Mouse (Mus musculus) embryonic fibroblast, embryonic 13.5 days (primary cell): ENCODE data around the gene Hs3st3b1. TPM values are rescaled to one million over a fixed set of nuclear protein-coding genes. Genes with fewer than 3 reads are reported as not detected.

Experiments used
- H3K27ac ChIP-seq: 2 replicates; pipeline ENCODE4 v1.5.1; 2012; ENCODE audit warnings: low read length, control low read depth, inconsistent platforms; ENCODE audit not compliant: insufficient read depth
- H3K4me1 ChIP-seq: 2 replicates; pipeline ENCODE4 v1.6.1; 2011; ENCODE audit warnings: low read length; ENCODE audit not compliant: control insufficient read depth, insufficient read depth
- H3K4me3 ChIP-seq: 2 replicates; pipeline ENCODE4 v1.5.1; 2011; ENCODE audit warnings: mild to moderate bottlenecking, control low read depth, low read length; ENCODE audit not compliant: insufficient read depth
- CTCF ChIP-seq: IDR thresholded peaks from 2 replicates; pipeline ENCODE4 v1.5.1; 2011; ENCODE audit warnings: mild to moderate bottlenecking, control low read depth, low read length, moderate library complexity, borderline replicate concordance; ENCODE audit not compliant: insufficient read depth
- POLR2A ChIP-seq: IDR thresholded peaks from 2 replicates; pipeline ENCODE4 v1.6.1; 2011; ENCODE audit warnings: low read depth, mild to moderate bottlenecking, control low read depth, low read length, moderate library complexity
- polyA plus RNA-seq: library from polyadenylated mRNA; stranded (reverse); fragments of >200 nt; gene quantifications from 2 replicates; pipeline ENCODE4 v1.2.4, GENCODE M21; 2011; ENCODE audit warnings: low read depth; ENCODE audit not compliant: missing spikeins, insufficient read length

Gene Hs3st3b1
- polyA plus RNA-seq, 1 experiment = 7.0 TPM

DNA sequence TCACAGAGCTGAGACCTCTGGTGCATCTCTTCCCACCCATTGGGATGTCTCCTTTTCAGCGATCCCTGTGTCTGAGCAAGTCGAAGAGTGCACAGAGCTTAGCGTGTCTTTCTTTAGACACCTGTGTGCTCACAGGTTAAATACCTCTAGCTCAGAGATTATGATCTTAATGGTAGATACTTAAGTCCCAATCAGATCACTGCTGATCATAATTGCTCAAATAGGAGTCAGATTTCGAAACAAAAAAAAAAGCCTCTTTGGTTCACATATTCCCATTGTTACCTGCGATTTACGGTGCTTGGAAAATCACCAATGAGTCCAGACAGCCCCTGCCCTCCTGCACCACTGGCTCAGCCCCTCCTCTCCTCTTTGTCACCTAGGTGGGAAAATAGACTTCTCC lies 28.5 kb downstream of the Hs3st3b1 start:
- TF ChIP-seq CTCF (no peak), POLR2A (no peak)

DNA sequence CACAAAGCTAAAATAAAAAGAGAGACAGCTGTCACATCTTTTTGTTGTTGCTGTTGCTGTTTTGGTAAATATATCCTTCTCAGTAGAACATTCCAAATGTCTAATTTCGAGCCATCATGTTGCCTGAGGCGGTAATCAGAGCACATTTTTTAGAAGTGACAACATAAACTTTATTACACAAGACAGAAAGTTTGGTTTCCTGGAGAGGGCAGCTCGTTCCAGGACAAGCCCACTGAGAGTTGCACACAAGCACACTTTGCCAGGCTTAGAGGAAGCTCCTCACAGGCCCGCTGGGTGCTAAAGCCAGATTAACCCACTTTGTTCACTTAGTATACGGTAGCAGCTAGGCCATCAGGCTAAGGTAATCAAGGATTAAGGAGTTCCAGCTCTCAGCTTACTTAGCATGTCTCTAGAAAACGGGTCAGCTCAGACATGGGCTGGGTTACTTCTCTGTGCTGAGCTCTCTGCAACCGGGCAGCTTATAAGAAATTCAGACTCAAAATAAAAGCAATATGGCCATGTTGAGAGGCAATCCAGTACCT lies 30.5 kb downstream of the Hs3st3b1 start:
- Histone ChIP-seq H3K27ac (no peak overlapping the region), H3K4me3 (no peak overlapping the region), H3K4me1 (peaks cover 3% of the 10 kb centered on the region; the same call in 1 of the 2 replicates)
- no peak for TF ChIP-seq CTCF
- no peak for TF ChIP-seq POLR2A

More for the DNA sequence above, 28.5 kb downstream of the Hs3st3b1 start:
- Histone ChIP-seq H3K27ac (no peak overlapping the region), H3K4me1 (peaks cover 3% of the 10 kb centered on the region; the same call in 1 of the 2 replicates), H3K4me3 (no peak overlapping the region)

DNA sequence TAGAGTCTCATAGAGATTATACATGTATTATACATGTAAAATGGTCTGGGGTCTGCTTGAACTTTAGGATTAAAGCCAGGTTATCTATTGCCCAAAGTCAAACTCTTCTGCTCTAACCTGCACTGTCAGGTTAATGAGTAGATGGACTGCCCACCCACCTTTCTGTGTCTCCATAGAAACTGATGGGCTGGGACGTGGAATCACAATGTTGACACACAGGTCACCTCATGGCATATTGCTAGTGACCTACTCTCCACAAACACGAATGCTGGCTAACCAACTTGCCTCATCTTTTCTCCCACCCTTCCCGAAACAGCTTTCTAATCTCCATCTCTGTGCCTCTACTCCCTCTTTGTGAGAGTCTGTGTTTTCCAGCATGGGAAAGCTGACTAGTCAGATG lies 38.7 kb downstream of the Hs3st3b1 start:
- no peak overlapping the region for H3K4me3 ChIP-seq
- H3K4me1 ChIP-seq = no peaks in the 10 kb centered on the region
- TF ChIP-seq POLR2A = no peak
- no peak for TF ChIP-seq CTCF
- no peak overlapping the region for H3K27ac ChIP-seq

GRCm38 (mm10) chr11:63880296-63880695 lies 41.8 kb downstream of the Hs3st3b1 start:
- Histone ChIP-seq H3K4me3 (no peak overlapping the region), H3K4me1 (no peaks in the 10 kb centered on the region), H3K27ac (no peak overlapping the region)
- TF ChIP-seq CTCF = no peak
- no peak for TF ChIP-seq POLR2A

- Histone ChIP-seq H3K4me1 (no peaks in the 10 kb centered on the region), H3K4me3 (no peak overlapping the region), H3K27ac (no peak overlapping the region)
- TF ChIP-seq CTCF (no peak), POLR2A (no peak)
Measured at GRCm38 (mm10) chr11:63879261-63879660, 42.8 kb downstream of the Hs3st3b1 start.

DNA sequence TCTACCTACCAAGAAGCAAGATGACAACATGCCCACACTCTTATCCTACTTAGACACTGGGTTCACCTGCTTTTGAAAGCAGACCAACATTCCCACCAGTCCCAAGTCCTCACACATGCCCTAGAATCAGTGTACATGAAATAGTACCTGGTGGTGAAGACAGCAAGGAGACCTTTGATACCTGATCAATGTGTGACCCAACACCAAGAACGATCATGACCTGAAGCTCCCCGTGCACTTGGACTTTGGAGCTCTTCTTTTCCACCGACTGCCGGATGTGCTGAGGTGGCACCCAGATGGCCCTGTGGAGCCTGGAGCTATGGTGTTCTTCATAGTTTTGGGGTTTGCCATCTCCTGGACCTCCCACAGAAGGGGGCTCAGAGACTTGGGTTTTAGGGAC lies 43.5 kb downstream of the Hs3st3b1 start:
- no peak for TF ChIP-seq POLR2A
- TF ChIP-seq CTCF = no peak
- Histone ChIP-seq H3K4me1 (no peaks in the 10 kb centered on the region), H3K27ac (no peak overlapping the region), H3K4me3 (no peak overlapping the region)

GRCm38 (mm10) chr11:63862746-63863145 lies 59.3 kb downstream of the Hs3st3b1 start:
- Histone ChIP-seq H3K4me1 (no peaks in the 10 kb centered on the region), H3K27ac (no peak overlapping the region), H3K4me3 (no peak overlapping the region)
- TF ChIP-seq POLR2A (no peak), CTCF (no peak)

DNA sequence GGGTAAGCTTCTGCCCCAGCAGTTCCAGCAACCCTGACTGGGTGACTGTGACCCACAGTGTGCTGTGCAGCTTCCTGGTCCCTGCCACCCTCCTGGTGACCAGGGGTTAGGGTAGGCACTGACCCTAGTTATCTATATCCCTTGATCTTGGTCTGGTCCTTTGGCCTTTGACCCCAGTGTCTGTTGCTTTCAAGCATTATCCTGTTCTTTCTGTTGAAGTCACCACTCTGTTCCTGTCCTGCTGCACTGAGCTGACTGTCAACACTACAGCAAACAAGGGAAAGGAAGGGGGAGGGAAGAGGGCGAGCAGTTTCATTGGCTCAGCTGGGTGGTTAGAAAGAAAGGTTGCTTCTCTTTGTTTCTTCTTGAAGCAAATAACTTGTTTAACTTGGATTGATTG lies 60.1 kb downstream of the Hs3st3b1 start:
- TF ChIP-seq CTCF (no peak), POLR2A (no peak)
- Histone ChIP-seq H3K4me3 (no peak overlapping the region), H3K27ac (no peak overlapping the region), H3K4me1 (no peaks in the 10 kb centered on the region)

DNA sequence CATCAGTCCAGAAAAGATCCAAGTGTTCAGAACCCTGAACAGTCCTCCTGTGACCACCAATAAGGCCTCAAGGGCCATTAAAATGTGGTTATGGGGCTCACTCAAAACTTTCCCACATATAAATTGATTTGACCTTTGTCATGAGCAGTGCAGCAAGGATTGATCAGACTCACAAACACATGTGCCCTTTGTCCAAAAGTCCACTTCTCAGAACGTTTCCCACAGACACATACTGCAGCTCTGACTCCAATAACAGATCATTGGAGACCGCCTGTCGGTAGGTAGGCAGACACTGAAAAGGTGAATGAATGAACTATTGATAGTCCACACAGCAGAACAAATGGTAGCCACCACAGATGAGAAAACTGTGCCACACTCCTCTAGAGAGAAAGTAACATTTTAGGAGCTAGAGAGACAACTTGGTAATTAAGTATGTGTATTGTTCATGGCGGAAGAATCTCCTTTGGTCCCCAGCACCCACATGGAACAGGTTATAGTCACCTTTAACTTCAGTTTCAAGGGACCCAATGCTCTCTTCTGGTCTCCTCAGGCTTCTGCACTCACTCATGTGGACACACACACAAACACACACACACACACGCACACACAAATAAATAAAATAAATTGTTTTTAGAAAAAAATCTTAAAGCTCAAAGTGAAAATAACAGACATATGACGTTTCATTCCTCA lies 70.9 kb downstream of the Hs3st3b1 start:
- Histone ChIP-seq H3K4me1 (no peaks in the 10 kb centered on the region), H3K27ac (no peak overlapping the region), H3K4me3 (no peak overlapping the region)
- TF ChIP-seq CTCF (no peak), POLR2A (no peak)

- no peak overlapping the region for H3K27ac ChIP-seq
- no peaks in the 10 kb centered on the region for H3K4me1 ChIP-seq
- TF ChIP-seq CTCF = no peak
- no peak overlapping the region for H3K4me3 ChIP-seq
Measured at GRCm38 (mm10) chr11:63850261-63850660, 71.8 kb downstream of the Hs3st3b1 start.
